Mouse (Mus musculus) left cerebral cortex, postnatal 25 days (tissue): ENCODE data around the gene Irak1bp1. TPM values are rescaled to one million over a fixed set of nuclear protein-coding genes. Genes with fewer than 3 reads are reported as not detected.

Source experiments
- DNase-seq, 2 experiments: peaks; one replicate each; pipeline ENCODE4 v3.0.0; 2022; ENCODE audit warnings: low spot score in 2 of 2, mixed read lengths in 1 of 2
- intact Hi-C: fragments of 180-260 bp; cut with DNase I; formaldehyde crosslinking; loops from one replicate; pipeline ENCODE4 v1.15.1; 2025
- total RNA-seq, 2 experiments: library from RNA; stranded (reverse); gene quantifications; 2 replicates each; pipeline ENCODE4 v1.2.3; 2021

Gene Irak1bp1
- total RNA-seq: 10 to 100 TPM; 19.0 to 20.3 TPM

- DNase-seq: no peak
- intact Hi-C loops: no loop called here
Measured at GRCm38 (mm10) chr9:82829007-82829689, at the start of gene Irak1bp1. Gene Irak1bp1 (plus strand): TSS chr9:82829540.

- DNase-seq: no peak
- intact Hi-C loops: no loop called here
Measured at GRCm38 (mm10) chr9:82788375-82788774, 41.0 kb upstream of the Irak1bp1 start.

GRCm38 (mm10) chr9:82800360-82800759, 29.0 kb upstream of the Irak1bp1 start:
- DNase-seq: peak in 1 of 2 experiments; percentile 6
- intact Hi-C loops: no loop called here

- intact Hi-C loops: no loop called here
Measured at GRCm38 (mm10) chr9:82807129-82807528, 22.2 kb upstream of the Irak1bp1 start.

GRCm38 (mm10) chr9:82807635-82808034, 21.7 kb upstream of the Irak1bp1 start:
- intact Hi-C loops: no loop called here
- DNase-seq: no peak

More at GRCm38 (mm10) chr9:82807129-82807528, 22.2 kb upstream of the Irak1bp1 start:
- no peak for DNase-seq

GRCm38 (mm10) chr9:82812172-82812963, 17.0 kb upstream of the Irak1bp1 start:
- intact Hi-C loops: loop anchor here (5.0 kb wide), 1 partner anchor 1180 kb away; the partner anchor contains the start of gene Htr1b

GRCm38 (mm10) chr9:82814536-82814935, 14.8 kb upstream of the Irak1bp1 start:
- intact Hi-C loops: loop anchor here (5.0 kb wide), 1 partner anchor 1182 kb away; the partner anchor contains the start of gene Htr1b

More at GRCm38 (mm10) chr9:82812172-82812963, 17.0 kb upstream of the Irak1bp1 start:
- DNase-seq: no peak

GRCm38 (mm10) chr9:82815257-82815785, 14.0 kb upstream of the Irak1bp1 start:
- DNase-seq: no peak
- intact Hi-C loops: loop anchor here (5.0 kb wide), 1 partner anchor 1873 kb away; no protein-coding TSS in a partner anchor

More at GRCm38 (mm10) chr9:82814536-82814935, 14.8 kb upstream of the Irak1bp1 start:
- DNase-seq: peak; percentile 21 to 40

GRCm38 (mm10) chr9:82826426-82826825, 2.9 kb upstream of the Irak1bp1 start:
- intact Hi-C loops: no loop called here
- DNase-seq: no peak

GRCm38 (mm10) chr9:82829693-82830430, 522 bp downstream of the Irak1bp1 start:
- peak; percentile 93 to 96 for DNase-seq
- intact Hi-C loops: loop anchor here (10.0 kb wide), 1 partner anchor 775 kb away; no protein-coding TSS in a partner anchor

- DNase-seq: no peak
- intact Hi-C loops: loop anchor here (2.0 to 10.0 kb wide), 2 partner anchors 501 to 773 kb away; no protein-coding TSS in a partner anchor
Measured at GRCm38 (mm10) chr9:82831891-82832290, 2.6 kb downstream of the Irak1bp1 start.

GRCm38 (mm10) chr9:82835921-82836320, 6.6 kb downstream of the Irak1bp1 start:
- intact Hi-C loops: loop anchor here (10.0 kb wide), 1 partner anchor 769 kb away; no protein-coding TSS in a partner anchor
- DNase-seq: no peak

- no peak for DNase-seq
- intact Hi-C loops: no loop called here
Measured at GRCm38 (mm10) chr9:82842671-82843070, 13.3 kb downstream of the Irak1bp1 start.

- DNase-seq: peak in 1 of 2 experiments; percentile 67
- intact Hi-C loops: no loop called here
Measured at GRCm38 (mm10) chr9:82854040-82854439, 24.7 kb downstream of the Irak1bp1 start.

- intact Hi-C loops: no loop called here
- peak in 1 of 2 experiments; percentile 83 for DNase-seq
Measured at GRCm38 (mm10) chr9:82854973-82855614, 25.8 kb downstream of the Irak1bp1 start.

GRCm38 (mm10) chr9:82856241-82856640, 26.9 kb downstream of the Irak1bp1 start:
- intact Hi-C loops: no loop called here
- DNase-seq: peak in 1 of 2 experiments; percentile 56

- DNase-seq: no peak
Measured at GRCm38 (mm10) chr9:82860805-82861204, 31.5 kb downstream of the Irak1bp1 start.

GRCm38 (mm10) chr9:82861316-82861715, 32.0 kb downstream of the Irak1bp1 start:
- DNase-seq: no peak
- intact Hi-C loops: no loop called here

More at GRCm38 (mm10) chr9:82860805-82861204, 31.5 kb downstream of the Irak1bp1 start:
- intact Hi-C loops: no loop called here
